Mouse (Mus musculus) heart, postnatal 4 days (tissue): ENCODE data around the gene Palm. TPM values are rescaled to one million over a fixed set of nuclear protein-coding genes. Genes with fewer than 3 reads are reported as not detected.

Experiments
- DNase-seq: peaks from one replicate; pipeline ENCODE4 v3.0.0; 2021
- total RNA-seq, 2 experiments: library from RNA; stranded (reverse); gene quantifications; 2 replicates each; pipeline ENCODE4 v1.2.3; 2021

Gene Palm
- total RNA-seq, 2 experiments from 2014 or later, result 78.5 to 88.6 TPM

GRCm38 (mm10) chr10:79798289-79798928, 5.0 kb downstream of the Palm start:
- DNase-seq, result no peak

- no peak for DNase-seq
Observed at GRCm38 (mm10) chr10:79800508-79800907, 7.1 kb downstream of the Palm start.

- no peak for DNase-seq
Observed at GRCm38 (mm10) chr10:79801837-79802236, 8.5 kb downstream of the Palm start.

- peak; percentile 52 for DNase-seq
Observed at GRCm38 (mm10) chr10:79802331-79802971, 9.1 kb downstream of the Palm start.

- DNase-seq, result peak; percentile 65
Observed at GRCm38 (mm10) chr10:79803716-79804323, 10.4 kb downstream of the Palm start.

GRCm38 (mm10) chr10:79805636-79806035, 12.3 kb downstream of the Palm start:
- DNase-seq, result peak; percentile 76

GRCm38 (mm10) chr10:79806331-79806730, 13.0 kb downstream of the Palm start:
- DNase-seq, result no peak

- peak; percentile 50 for DNase-seq
Observed at GRCm38 (mm10) chr10:79806972-79807371, 13.6 kb downstream of the Palm start.

- peak; percentile 70 for DNase-seq
Observed at GRCm38 (mm10) chr10:79807826-79808225, 14.5 kb downstream of the Palm start.

- DNase-seq, result no peak
Observed at GRCm38 (mm10) chr10:79808728-79809127, 15.4 kb downstream of the Palm start.

GRCm38 (mm10) chr10:79811736-79812637, 18.6 kb downstream of the Palm start:
- DNase-seq, result peak; percentile 92

- no peak for DNase-seq
Observed at GRCm38 (mm10) chr10:79814271-79814842, 21.0 kb downstream of the Palm start.

- no peak for DNase-seq
Observed at GRCm38 (mm10) chr10:79815671-79816494, 22.5 kb downstream of the Palm start.

- DNase-seq, result no peak
Observed at GRCm38 (mm10) chr10:79817111-79817510, 23.7 kb downstream of the Palm start.

- no peak for DNase-seq
Observed at GRCm38 (mm10) chr10:79818225-79818624, 24.9 kb downstream of the Palm start.

GRCm38 (mm10) chr10:79819606-79820005, 26.2 kb downstream of the Palm start:
- no peak for DNase-seq

GRCm38 (mm10) chr10:79820277-79820676, 26.9 kb downstream of the Palm start:
- DNase-seq, result no peak

GRCm38 (mm10) chr10:79820782-79821181, 27.4 kb downstream of the Palm start, which contains the start of gene Misp:
Gene Misp, plus strand, starts transcription at chr10:79820989.
- DNase-seq, result no peak

GRCm38 (mm10) chr10:79821731-79822130, 28.4 kb downstream of the Palm start:
- DNase-seq, result no peak

- no peak for DNase-seq
Observed at GRCm38 (mm10) chr10:79822372-79822771, 29.0 kb downstream of the Palm start.

- DNase-seq, result no peak
Observed at GRCm38 (mm10) chr10:79823011-79823410, 29.6 kb downstream of the Palm start.
